Mouse (Mus musculus) MEL-GATA-1-ER (cell line): Measurements from ENCODE around the gene Prps2.
"Not testable (repeated sequence)": the region's sequence is repeated elsewhere in the genome, so short reads cannot be mapped to it uniquely, and the experiment has no call there.

ENCODE experiments used
- DNase-seq: peaks from one replicate; pipeline ENCODE4 v3.0.0-alpha.2; 2012; ENCODE audit warnings: low read depth; ENCODE audit errors: extremely low read depth

Gene Prps2

DNA sequence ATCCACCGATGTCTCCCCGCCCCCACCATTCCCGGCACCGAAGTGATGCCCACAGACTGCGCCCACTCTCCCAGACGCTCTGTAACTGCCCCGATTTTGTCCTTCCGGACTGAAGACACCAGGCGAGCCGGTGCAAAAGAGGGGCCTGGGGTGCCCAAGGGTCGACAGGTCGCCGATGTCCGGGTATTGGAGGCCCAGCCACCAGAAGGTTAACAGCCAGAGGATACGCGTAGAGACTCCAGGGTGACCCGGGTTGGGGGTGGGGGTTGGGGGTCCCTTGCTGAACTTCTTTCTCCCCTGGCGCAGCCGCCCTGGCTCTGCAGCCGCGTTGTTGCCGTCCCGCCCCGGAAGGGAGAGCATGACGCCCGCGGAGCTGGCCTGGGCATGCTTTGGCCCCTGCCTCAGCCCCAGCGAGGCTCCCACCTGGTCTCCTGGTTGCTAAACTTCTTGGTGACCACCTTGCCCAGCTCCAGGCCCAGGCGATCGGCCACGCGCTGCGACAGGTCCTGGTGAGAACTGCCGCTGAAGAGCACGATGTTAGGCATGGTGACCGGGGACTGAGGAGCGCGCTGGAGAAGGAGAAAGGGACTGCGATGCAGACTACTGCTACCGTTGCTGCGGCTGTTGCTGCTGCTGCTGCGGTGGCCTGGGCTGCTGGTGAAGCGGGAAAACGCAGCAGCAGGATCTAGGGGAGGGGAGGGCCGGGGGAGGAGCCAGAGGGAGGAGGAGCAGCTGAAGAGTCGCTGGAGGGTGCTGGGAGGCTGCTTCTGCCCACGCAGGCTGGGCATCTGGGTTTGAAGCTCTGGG is at the start of gene Prps2:
Gene Prps2, minus strand, starts transcription at position 703 of the 807 bp plus-strand sequence.
- no peak for DNase-seq

DNA sequence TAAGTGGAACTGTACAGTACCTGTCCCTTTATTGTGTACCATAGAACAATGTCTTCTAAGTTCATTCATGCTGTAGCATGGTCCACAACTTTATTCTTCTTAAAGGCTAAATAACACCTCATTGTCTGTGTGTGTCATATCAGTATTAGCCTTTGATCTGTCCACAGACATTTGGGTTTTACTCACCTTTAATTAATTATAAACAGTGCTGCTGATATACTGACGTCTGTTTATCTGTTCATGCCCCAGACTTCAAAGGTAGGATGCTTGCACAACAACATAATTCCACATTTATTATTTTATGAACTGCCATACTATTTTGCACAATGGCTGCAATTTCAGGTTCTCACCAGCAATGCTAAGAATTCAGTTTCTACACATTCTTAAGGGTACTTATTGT is 35.1 kb upstream of the Prps2 start:
- no peak for DNase-seq

DNA sequence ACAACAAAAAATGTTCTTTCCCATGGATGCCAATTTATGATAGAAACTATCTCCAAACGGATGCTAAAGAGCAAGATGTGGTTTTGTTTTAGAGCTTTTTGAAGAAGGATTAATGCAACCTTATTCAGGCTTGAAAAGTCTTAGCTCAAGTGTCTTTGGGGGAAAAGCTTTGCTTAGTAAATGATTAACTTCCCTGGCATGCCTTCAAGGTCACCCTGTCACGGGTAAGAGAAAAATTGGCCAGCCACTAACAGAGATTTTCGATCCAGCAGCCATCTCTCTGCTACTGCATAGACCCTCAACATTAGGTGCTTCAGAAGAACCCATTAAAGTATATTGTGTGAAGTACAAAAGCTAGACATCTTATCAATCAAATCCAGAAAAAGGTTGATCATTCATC is 12.4 kb upstream of the Prps2 start:
- no peak for DNase-seq

DNA sequence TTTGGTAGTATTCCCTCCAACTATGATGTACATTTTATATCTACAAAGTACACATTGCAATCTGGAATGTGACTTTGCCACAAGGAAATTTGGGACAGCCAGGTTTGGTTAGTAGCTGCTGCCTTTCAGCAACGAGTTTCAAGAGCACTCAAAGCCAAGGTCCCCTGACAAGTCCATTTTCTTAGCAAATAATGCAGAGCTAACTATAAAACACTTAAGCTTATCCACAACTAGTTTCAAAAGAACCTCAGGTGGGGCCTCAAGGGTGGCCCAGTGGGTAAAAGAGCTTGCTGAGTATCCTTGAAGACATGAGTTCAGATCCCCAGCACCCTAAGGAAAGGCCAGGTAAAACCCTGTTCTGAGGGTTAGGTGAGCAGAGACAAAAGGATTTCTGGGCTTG is 4.1 kb upstream of the Prps2 start:
- no peak for DNase-seq

DNA sequence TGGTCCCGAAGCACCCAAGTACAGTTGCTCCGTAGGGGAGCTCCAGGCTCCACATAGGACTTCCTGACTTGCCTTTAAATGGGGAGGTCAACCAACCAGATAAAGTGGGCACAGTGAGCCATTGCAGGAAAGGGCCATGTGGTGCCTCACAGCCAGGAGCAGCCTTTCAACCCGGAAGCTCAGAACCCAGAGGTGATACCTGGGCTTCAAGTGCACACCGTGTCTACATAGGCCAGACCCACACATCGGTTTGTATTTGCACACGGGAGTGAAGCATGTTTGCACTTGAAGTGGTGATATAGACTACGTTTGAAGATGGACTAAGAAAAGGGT is 271 bp upstream of the Prps2 start:
- no peak for DNase-seq

DNA sequence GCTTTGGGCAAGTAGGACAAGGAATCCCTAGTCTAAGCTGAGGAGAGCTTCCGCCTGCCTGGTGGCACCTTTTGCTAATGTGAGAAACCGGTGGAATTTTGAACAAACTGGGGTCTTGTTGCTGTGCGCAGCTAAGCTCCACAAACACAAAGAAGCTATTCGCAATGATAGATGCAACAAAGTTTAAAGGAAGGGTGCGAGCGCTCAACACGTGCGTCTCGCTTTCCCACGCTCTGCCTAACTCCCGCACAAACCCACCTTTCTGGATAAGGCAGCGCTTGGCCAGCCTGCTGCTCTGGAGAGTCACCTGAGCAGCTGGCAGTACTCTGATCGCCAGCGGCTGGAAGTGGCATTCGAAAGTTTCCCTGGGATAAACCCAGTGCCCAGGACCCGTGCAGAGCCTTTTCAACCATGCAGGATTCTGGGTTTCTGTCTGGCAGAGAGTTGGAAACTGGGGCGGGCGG is 934 bp downstream of the Prps2 start:
- no peak for DNase-seq

DNA sequence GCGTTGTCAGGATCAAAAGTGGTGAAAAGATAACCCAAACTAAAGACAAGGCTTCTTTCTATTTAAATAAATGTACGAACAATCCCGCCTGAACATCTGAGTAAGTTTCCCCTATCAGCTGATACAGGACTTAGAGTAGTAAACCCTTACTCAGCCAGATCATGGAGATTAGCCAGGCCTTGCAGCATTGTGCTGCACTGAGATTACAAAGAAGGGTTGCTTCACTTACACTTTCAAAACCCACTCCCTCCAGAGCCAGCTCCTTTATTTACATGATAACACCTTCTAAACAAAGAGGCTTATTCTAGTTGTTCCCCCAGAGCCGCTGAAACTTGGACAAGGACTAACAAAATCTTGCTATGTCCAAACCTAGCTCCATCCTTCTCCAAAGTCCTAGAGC is 2.5 kb downstream of the Prps2 start:
- DNase-seq: no peak

DNA sequence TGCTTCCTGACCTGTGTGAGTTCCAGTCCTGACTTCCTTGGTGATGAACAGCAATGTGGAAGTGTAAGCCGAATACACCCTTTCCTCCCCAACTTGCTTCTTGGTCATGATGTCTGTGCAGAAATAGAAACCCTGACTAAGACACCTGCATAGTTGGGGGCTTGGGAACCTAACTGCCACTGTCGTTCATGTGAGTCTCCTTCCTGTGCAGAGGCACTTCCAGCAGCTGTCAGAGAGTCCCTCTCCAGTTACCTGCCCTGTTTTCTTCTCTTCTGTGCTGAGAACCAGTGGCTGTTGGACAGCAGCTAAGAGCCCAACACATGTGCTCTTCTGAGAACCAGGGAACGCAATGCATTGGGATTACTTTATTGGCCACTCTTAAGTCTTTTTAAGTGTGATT is 21.3 kb downstream of the Prps2 start:
- DNase-seq: not testable (repeated sequence)

DNA sequence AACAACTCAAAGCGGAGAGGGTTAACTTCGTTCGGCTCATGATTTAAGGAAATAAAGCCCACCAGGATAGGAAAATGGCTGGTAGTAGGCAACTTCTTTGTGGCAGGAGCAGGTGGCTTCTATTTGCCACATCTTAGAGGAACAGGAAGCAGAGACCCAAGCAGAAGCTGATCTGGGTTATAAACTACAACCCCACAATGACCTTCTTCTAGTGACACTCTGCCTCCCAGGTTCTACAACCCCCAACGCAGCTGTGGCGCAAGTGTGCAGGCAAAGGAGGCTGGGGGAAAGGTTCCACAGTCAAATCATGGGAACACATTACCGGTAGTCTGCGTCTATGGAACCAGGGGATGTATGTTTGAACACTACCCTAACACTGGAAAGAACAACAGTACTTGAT is 22.8 kb downstream of the Prps2 start:
- DNase-seq: no peak

DNA sequence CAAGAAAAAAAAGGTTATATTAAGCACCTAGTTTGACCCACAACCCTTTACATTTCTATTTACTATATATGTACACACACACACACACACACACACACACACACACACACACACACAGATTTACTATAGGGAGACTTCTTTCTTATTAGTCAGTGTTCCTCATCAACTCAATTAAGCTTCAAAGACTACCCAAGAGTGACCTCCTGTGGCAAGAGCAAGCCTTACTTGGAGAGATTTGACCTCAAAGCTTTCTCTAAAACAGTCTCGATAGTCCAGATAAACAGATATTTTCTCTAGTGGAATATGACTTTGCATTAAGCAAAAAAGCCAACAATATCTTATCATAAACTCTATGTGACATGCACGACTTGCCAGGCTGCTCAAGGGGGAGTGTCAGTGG is 25.1 kb downstream of the Prps2 start:
- no peak for DNase-seq

DNA sequence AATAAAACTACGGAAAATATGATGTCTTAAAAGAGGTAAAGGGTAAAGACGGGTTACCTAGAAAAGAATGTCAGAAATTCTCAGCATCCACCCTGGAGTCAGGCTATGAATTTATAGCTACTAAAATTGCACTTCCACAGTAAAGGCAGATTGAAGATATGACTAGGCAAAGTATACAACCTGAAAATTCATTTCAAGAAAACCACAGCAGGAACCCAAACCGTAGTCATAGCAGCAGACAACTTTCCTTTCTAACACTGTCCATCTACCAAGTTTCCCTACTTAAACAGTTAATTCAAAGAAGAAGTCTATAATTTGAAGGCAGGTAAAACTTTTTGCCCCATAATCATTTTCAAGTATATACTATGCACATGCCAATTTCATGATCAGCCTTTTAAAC is 26.6 kb downstream of the Prps2 start:
- no peak for DNase-seq

DNA sequence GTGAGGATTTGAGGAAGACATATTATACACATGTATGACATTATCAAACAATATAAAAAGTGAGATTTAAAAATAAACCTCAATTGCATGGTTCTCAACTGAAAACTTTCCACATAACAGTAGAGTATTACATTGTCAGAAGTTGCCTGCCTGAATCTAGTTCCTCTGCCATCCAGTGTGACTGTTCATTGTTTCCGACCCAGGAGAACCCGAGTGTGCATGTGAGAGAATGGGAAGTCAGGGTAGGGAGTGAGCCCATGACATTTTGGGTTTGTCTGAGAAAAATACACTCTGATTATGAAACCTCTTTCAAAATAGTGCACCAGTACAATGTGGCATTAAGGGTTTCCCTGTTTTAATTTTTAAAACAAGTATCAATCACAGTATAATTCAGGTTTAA is 28.9 kb downstream of the Prps2 start:
- DNase-seq: no peak

DNA sequence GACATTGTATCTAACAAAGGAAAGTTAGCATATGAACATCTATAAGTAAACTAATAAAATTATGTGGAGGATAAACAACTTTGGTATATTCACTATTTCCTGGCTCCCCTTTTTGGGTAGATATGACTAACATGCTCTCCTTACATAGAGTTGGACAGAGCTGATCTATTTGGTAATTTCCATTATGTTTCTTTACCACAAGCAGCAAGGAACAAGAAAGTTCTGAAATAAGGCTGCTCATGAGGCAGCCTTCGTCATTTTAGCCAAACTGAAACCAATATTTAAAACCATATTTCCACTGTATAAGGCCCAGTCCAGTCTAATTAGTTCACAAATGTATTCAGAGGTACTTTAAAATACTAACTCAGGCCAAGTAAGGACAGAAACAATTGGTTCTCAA is 36.1 kb downstream of the Prps2 start:
- DNase-seq: no peak

DNA sequence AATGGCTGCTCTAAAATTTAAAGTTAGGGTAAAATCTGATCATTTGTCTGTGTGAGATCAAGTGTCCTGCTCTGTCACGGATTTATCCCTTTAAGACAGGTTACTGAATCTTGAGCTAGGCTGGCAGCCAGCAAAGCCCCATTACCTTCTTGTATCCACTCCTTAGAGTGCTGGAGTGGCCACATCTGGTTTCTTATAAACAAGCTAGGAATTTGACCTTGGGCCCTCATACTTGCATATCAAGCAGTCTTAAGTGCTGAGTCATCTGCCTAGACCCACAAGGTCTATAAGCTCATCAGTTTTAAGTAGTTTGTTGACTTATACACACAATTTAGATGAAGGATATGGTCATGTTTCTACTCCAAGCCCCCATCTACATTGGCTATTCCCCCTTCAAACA is 38.2 kb downstream of the Prps2 start:
- DNase-seq: no peak

DNA sequence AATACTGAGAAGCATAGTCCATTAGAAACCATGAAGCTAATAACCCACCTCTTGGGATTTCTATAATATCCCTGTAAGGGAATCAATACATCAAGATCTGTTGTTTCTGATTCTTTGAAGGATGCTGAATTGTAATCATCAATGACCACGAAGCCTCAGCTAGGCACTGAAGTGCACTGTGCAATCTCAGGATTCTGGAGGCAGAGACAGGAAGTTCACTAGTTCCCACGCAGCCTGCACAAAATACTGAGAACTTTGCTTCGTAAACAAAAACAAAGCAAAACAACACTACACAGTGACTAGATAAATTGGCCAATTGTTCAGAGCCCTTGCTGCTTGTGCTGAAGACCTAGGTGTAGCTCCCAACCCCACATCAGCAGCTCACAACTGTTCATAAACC is 40.7 kb downstream of the Prps2 start:
- no peak for DNase-seq

DNA sequence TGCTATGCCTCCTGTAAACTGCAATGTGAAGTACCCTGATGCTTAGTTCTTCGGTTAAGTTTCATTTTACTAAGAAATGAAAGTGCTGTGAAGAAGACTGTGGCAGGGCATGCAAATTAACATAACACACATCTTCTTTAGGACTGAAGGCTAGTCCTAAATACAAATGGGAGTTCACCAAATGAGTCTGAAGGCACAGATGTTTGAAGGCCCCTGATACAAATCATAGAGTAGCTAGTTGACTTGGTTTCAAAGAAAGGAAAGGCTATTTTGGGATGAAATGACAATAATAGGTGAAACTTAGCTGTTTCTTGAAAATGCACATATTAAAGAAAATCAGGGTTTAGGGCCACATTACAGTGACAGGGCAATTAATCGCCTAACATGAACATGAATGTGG is 42.4 kb downstream of the Prps2 start:
- no peak for DNase-seq

DNA sequence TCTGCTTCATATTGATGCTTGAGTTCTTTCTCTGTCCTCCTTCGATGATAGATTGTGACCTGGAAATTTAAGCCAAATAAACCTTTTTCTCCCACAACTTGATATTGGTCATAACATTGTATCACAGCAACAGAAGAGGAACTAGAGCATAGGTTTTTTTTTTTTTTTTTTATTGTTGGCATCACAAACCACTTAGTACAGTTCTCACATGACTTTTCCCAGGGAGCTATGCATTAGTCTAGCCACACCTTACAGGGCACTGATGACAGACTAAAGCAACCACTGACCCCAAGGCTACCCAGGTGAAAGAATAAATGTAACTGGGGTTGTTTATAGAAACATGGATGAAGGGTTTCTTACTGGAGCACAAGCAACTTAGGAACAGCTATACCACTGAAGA is 44.6 kb downstream of the Prps2 start:
- DNase-seq: no peak

DNA sequence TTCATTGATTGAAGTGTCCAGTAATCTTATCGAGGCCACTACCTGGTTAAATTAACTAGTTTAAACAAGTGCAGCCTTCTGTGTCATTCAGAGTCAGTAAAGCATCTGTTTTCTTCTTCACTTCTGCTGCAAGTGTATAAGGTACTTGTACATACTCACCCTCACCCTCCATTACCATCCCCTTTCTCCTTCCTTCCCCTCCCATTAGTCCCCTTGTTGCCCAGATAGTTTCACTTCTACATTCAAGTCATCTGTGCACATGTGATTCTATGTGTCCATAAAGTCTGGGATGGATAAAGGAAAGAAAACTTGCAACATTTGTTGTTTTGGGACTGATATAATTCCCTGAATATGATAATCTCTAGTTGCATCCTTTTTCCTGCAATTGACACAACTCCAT is 48.0 kb downstream of the Prps2 start:
- no peak for DNase-seq

DNA sequence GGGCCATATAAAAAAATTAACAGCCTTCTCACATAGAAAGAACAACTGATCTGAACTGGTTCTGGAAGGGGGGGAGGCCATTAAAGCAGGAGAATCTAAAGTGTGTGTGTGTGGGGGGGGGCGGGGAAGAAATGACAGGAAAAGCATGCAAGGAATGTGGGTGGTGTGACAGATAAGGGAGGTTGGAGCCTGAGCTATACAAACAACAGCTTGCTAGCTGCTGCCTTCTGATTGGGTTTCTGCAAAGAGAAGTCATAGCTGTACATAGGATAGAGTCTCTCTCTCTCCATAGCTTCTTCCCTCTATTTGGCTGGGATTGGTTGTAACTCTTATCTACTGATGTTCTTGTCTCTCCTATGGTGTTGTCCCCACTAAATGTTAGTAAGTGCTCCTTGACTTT is 49.9 kb downstream of the Prps2 start:
- no peak for DNase-seq

DNA sequence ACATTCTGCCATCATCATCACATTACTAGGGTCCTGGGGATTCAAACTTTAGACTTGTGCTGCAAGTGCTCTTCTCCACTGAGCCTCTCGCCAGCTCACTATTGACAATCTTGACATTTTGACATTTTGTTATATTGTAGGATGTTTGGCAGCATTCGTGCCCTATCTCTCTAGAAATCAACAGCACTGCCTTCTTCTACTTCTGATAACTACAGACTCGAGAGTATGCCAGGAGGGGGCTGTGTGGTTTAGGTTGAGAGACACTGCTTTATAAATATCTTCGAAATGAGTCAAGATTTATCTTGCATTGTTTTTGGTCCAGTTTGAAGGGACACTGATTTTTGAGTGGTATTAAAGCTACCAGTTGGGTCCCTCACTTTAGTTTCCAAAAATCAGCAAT is 51.6 kb downstream of the Prps2 start:
- no peak for DNase-seq

DNA sequence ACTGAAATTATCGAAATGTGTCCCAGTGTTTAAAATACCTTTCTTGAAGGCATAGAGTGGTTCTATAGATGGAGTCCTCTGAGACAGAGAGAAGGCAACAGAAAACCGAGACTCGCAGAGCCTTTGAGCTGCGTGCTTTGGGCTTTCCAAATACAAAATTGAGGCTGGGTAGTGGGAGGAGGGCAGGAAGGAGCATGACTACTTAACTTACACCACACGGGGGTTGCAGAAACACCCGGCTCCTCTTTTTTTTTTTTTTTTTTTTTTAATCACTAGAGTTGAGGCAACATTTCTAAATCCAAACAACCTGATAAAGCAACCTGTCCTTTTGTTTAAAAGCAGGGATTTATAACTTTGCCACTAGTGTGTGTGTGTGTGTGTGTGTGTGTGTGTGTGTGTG is 52.1 kb downstream of the Prps2 start, which contains the start of gene Tlr7:
Gene Tlr7, minus strand, starts transcription at position 160 of the 400 bp plus-strand sequence.
- DNase-seq: no peak

DNA sequence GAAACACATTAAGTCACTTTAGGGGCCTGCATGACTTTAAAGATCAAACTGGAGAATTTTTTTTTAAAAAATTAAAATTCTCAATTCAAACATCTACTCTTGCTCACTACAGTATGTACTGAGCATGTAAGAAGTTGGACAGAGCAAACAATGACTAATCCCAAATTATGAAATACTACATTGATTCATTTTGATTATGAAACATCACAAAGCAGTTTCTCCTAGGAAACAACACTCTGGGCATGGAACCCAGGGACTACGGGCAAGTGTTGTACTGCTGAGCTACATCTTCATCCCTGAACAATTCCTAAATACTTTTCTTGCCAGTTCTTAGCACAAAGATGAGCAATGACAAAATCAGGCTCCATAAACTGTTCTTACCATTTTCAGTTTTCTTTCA is 52.9 kb downstream of the Prps2 start:
- DNase-seq: no peak

DNA sequence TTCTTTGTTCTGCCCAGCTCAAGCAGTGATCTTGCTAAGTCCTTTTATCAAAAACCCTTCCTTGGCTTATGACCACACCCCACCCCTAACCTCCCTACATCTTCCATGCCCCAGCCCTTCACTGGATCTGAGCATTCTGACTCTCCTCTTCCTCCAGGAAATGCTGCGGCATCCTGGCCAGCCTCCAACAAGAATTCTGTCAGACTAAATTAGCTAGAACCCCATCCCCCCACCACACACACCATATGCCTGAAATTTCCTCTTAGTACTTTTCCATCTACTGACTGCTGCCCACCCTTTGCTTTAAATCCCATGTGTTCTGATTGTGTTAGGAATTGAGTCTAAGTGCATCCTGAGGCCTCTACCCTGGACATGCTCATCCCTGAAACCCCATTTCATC is 53.5 kb downstream of the Prps2 start:
- DNase-seq: no peak

DNA sequence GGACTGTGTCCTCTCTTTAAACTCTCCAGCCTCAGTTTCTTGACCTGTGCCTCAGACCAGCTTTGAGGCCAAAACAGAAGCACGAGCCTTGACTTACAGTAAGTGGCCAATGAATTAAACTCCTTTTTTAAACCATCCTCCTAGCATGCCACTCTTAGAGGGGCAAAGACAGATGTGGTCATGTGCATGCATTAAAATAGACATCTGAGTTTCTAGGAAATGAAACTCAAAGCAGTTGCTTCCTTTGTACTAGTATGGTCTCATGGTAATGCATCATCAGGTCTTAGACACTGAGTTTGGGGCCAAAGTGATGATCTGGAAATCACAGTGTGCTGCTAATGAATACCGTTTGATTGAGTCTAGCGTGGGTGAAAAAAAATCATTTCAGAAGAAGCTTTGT is 54.0 kb downstream of the Prps2 start:
- no peak for DNase-seq
